Mouse (Mus musculus): ENCODE data around the gene Socs5.

DNA sequence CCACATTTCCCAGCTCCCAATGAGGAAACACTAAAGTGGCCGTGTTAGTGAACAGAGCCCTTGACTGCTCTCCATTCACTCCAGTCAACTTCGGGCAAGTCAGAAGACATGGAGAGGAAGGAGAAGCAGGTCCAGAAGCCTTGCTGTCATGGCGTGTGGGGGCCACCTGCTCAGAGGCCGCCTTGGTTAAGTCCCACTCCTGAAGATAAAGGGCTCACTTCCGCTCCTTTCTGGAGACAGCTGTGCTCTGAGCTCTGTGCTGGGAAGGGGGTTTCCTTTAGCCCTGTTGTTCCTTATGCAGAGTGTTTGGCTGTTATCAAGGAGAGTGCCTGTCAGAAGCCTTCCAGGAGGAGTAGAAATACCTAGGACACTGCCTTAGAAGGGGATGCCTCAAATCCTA lies 45.5 kb downstream of the Socs5 start:
- no peak for TF ChIP-seq POLR2A (IDR thresholded peaks at IDR 0.05; ENCODE audit: borderline replicate concordance, control insufficient read depth, low read depth, low read length)
- TF ChIP-seq CTCF (IDR thresholded peaks at IDR 0.05; ENCODE audit: control insufficient read depth, insufficient read depth, low read length): no peak

Data from bone marrow, adult 2 months (tissue).